Mouse (Mus musculus) ovary, adult 10 weeks (tissue): Measurements from ENCODE around the gene Nab2. TPM values are rescaled to one million over a fixed set of nuclear protein-coding genes. Genes with fewer than 3 reads are reported as not detected.

Experiments
- polyA plus RNA-seq: library from polyadenylated mRNA; stranded (reverse); fragments of 350-450 nt; fragmentation: Illumina TruSeq; extraction: RNeasy Lipid Tissue Mini Kit (QIAGEN cat#74804); gene quantifications from one replicate; pipeline ENCODE4 v1.2.3, GENCODE M21; 2014

Nab2 gene
- 3.2 TPM for polyA plus RNA-seq

GRCm38 (mm10) chr10:127668093-127669050, at the start of gene Nab2:
Nab2 (minus strand) TSS chr10:127668568.

GRCm38 (mm10) chr10:127704766-127705220, 36.4 kb upstream of the Nab2 start, which contains the start of gene Myo1a:
Myo1a (plus strand) TSS chr10:127705170.

DNA sequence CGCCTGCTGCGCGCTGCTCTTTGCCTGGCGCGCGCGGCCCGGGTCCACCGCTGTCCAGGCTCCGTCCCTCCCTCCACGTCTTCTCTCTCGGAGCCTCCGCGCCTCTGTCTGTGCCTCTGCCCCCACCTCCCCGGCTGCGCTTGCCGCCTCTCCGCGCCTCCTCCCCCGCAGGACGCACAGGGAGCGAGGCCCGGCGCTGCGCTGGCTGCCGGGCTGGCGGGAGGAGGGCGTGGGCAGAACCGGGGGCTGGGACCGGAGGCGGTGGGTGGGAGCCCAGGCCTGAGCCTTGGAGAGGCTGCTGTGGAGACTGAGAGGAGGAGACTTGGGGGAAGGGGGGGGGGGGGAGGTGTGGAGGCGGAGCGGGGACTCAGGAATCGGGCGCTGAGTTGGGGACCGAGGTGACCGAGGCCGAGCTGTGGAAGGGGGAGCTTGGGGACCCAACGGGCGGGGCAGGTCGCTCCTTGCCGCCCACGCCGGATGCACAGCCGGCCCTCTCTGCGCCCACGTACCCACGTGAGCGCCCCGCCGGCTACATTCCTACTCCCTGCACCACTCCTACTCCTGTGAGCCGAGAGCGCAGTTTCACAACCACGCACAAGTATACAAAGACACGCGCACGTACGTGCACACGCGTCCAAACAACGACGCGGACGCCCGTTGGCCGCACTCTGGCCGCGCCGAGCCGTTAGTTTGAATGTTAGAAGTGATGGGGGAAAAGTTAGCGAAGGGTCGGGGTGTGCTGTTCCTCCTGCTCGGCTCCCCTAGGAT, 1.7 kb downstream of the Nab2 start, which contains the start of gene Nemp1:
Gene Nemp1 (plus strand): TSS at position 401 of the 768 bp plus-strand sequence.

DNA sequence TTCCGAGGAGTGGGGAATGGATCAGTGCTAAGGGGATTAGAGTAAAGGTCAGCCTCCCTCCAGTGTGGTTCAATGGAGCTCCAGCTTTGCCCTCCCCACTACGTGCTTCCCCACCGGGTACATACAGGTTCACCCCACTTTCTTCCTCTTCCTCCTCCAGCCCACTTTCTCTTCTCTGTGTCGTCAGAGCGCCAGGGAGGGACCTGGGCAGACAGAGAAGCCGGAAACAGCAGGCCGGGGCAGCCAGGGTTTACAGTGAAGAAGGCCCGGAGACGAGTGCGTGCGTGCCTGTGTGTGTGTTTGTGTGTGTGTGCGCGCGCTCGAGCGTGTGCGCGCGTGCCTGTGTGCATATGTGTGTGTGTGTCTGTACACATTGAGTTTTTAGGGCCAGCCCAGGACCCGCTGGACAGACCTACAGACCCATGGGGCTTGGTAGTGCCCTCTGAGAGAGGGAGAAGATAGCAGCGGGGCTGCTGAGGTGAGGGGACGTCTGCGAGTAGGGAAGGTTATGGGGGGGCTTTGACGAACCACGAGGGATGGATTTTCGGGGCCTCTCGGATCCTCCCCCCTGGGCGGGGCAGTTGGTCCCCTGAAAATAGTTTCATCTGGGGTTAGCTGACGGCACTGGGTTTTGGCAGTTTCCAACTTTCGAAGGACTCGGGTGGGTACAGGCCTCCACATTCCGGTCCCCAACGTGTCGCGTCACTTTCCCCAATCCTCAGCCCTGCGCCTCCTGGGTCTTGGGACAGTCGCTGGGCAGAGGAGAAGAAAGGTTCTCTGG, 25.4 kb downstream of the Nab2 start, which contains the start of gene Stat6:
Gene Stat6 (plus strand): TSS at position 215 of the 781 bp plus-strand sequence.

GRCm38 (mm10) chr10:127620406-127621190, 47.8 kb downstream of the Nab2 start, which contains the start of gene Lrp1:
Lrp1 (minus strand) TSS chr10:127621148.

Other genes starting within 250 kb of the Nab2 start
- not detected for gene Stac3, start 166.9 kb downstream of the Nab2 start, polyA plus RNA-seq
- gene Ndufa4l2, start 153.6 kb downstream of the Nab2 start, polyA plus RNA-seq: not detected
- gene Shmt2, start 146.1 kb downstream of the Nab2 start, polyA plus RNA-seq: 2.8 TPM
- not detected for gene Nxph4, start 134.0 kb downstream of the Nab2 start, polyA plus RNA-seq
- 12.3 TPM for gene Lrp1, start 47.4 kb downstream of the Nab2 start, polyA plus RNA-seq
- gene Stat6, start 25.6 kb downstream of the Nab2 start, polyA plus RNA-seq: 22.9 TPM
- gene Nemp1, start 1.7 kb downstream of the Nab2 start, polyA plus RNA-seq: 19.4 TPM
- gene Myo1a, start 36.6 kb upstream of the Nab2 start, polyA plus RNA-seq: 0.17 TPM
- not detected for gene Tac2, start 55.9 kb upstream of the Nab2 start, polyA plus RNA-seq
- gene Zbtb39, start 71.0 kb upstream of the Nab2 start, polyA plus RNA-seq: 4.6 TPM
- gene Gpr182, start 83.2 kb upstream of the Nab2 start, polyA plus RNA-seq: 0.71 TPM
- gene Rdh1, start 91.2 kb upstream of the Nab2 start, polyA plus RNA-seq: 1.4 TPM
- not detected for gene Rdh16f1, start 91.2 kb upstream of the Nab2 start, polyA plus RNA-seq
- gene Rdh9, start 107.8 kb upstream of the Nab2 start, polyA plus RNA-seq: 4.1 TPM
- gene Rdh16, start 132.6 kb upstream of the Nab2 start, polyA plus RNA-seq: 0.14 TPM
- gene Rdh19, start 181.4 kb upstream of the Nab2 start, polyA plus RNA-seq: not detected
- not detected for gene Rdh16f2, start 197.9 kb upstream of the Nab2 start, polyA plus RNA-seq
- gene Rdh7, start 220.2 kb upstream of the Nab2 start, polyA plus RNA-seq: not detected
- 0.46 TPM for gene Sdr9c7, start 229.9 kb upstream of the Nab2 start, polyA plus RNA-seq